Mouse (Mus musculus): ENCODE measurements around the gene Stox2.

Stox2 gene

DNA sequence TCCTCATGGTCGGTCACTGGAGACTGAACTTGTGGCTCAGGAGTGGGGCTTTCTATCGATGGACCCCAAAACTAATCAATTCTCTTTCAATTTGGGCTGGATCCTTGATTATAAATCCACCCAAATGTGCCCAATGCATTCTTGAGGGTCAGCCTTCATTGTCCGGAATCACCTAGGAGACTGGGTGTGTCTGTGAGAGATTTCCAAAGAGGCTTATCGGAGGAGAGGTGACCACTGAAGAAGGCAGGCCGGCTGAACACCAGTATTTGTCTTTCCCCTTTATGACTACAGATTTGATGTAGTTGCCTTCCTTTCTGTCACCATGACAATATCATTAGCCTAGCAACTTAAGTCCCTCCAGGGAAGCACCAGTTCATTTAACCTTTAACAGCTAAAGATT lies 225.8 kb downstream of the Stox2 start:
- no peak for TF ChIP-seq GATA4 (IDR thresholded peaks at IDR 0.05; ENCODE audit: insufficient replicate concordance, low read length)

GRCm38 (mm10) chr8:47218536-47218935 lies 227.6 kb downstream of the Stox2 start:
- no peak for TF ChIP-seq GATA4 (IDR thresholded peaks at IDR 0.05; ENCODE audit: insufficient replicate concordance, low read length)

GRCm38 (mm10) chr8:47218021-47218420 lies 228.1 kb downstream of the Stox2 start:
- TF ChIP-seq GATA4 (IDR thresholded peaks at IDR 0.05; ENCODE audit: insufficient replicate concordance, low read length) = no peak

DNA sequence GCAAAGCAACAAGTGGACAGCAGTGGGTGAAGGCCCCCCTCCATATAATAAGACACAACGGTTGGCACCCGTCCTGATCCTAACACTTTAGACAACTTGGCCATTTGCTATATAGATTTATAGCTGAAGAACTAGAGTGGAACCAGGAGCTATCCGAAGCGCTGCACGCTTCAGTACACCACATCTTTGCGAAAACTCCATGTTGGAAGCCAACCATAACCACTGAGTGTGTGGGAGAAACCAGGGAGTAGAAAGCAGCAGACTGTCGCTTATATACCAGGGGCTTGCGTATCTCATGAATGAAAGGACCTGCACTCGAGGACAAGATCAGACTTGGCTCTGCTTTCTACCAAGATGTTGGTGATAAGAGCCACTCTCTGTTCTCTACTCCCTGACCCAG lies 234.0 kb downstream of the Stox2 start:
- TF ChIP-seq GATA4 (IDR thresholded peaks at IDR 0.05; ENCODE audit: insufficient replicate concordance, low read length) = no peak

DNA sequence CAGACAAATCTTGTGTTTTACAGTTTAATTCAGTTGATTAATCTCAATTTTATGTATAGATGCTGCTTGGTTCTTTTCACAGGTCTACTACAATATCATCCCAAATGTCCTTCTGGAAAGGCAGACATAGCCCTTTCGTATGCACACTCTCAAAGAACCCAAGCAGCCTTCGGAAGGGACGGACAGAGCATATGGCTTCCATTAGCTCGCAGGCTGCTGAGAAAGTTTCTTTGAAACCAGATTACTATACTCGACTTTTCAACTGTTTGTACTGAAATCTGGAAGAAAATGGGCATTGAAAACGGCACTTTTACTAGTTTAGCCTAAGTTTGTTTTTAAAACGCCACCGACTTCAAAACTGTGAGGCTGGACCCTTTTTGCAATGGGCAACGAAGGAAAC lies 234.9 kb downstream of the Stox2 start:
- no peak for TF ChIP-seq GATA4 (IDR thresholded peaks at IDR 0.05; ENCODE audit: insufficient replicate concordance, low read length)

- TF ChIP-seq GATA4 (IDR thresholded peaks at IDR 0.05; ENCODE audit: insufficient replicate concordance, low read length) = no peak
These were observed 237.9 kb downstream of the Stox2 start for GRCm38 (mm10) chr8:47208246-47208645.

GRCm38 (mm10) chr8:47206640-47207237 lies 239.4 kb downstream of the Stox2 start:
- no peak for TF ChIP-seq GATA4 (IDR thresholded peaks at IDR 0.05; ENCODE audit: insufficient replicate concordance, low read length)

DNA sequence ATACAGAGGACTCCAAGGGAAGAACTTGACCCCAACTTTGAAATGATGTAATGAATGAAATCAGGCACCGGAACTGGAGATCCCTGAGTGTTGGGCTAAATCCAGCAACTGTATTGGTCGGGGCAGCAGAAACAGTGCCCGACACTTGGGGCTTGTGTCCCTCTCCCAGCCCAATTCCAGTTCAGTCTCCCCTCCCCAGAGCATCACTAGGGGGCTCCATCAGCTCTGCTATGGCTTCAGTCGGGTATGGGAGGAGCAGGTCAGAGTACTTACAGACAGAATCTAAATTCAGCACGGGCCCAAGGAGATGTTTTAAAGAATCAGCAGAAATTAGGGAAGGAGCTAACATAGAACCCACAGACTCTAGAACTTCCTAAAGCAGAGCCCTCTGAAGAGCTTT lies 240.7 kb downstream of the Stox2 start:
- TF ChIP-seq GATA4 (IDR thresholded peaks at IDR 0.05; ENCODE audit: insufficient replicate concordance, low read length) = no peak

GRCm38 (mm10) chr8:47196391-47196790 lies 249.8 kb downstream of the Stox2 start:
- TF ChIP-seq GATA4 (IDR thresholded peaks at IDR 0.05; ENCODE audit: insufficient replicate concordance, low read length) = no peak

- no peak for TF ChIP-seq GATA4 (IDR thresholded peaks at IDR 0.05; ENCODE audit: insufficient replicate concordance, low read length)
These were observed 252.7 kb downstream of the Stox2 start for GRCm38 (mm10) chr8:47193321-47193996.

GRCm38 (mm10) chr8:47191444-47192365 lies 254.5 kb downstream of the Stox2 start:
- TF ChIP-seq GATA4 (IDR thresholded peaks at IDR 0.05; ENCODE audit: insufficient replicate concordance, low read length) = no peak

DNA sequence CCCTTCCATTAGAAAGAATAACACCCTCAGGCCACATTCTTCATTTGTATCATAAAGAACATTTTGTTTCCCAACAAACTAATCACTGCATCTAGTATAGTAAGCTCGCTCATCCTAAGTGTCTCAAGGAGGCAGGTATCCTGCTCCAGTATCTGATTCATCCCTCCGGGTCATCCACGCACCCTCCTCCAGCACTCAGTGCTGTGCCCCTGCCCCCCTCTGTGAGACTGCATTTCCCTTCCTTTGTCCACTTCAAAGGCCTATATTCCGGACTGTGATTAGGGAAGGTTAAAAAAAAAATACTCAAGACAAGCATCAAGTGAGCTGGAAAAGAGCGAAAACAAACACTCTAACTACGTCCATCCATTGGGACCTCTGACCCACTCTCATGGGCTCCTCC lies 260.8 kb downstream of the Stox2 start:
- TF ChIP-seq GATA4 (IDR thresholded peaks at IDR 0.05; ENCODE audit: insufficient replicate concordance, low read length) = no peak

- TF ChIP-seq GATA4 (IDR thresholded peaks at IDR 0.05; ENCODE audit: insufficient replicate concordance, low read length) = no peak
These were observed 263.2 kb downstream of the Stox2 start for GRCm38 (mm10) chr8:47182771-47183558.

- no peak for TF ChIP-seq GATA4 (IDR thresholded peaks at IDR 0.05; ENCODE audit: insufficient replicate concordance, low read length)
These were observed 263.9 kb downstream of the Stox2 start for GRCm38 (mm10) chr8:47182292-47182691.

GRCm38 (mm10) chr8:47181032-47181698 lies 265.0 kb downstream of the Stox2 start:
- TF ChIP-seq GATA4 (IDR thresholded peaks at IDR 0.05; ENCODE audit: insufficient replicate concordance, low read length) = no peak
